Mouse (Mus musculus): Measurements from ENCODE around the gene Rfx6. TPM values are rescaled to one million over a fixed set of nuclear protein-coding genes. Genes with fewer than 3 reads are reported as not detected.

Rfx6 gene
- total RNA-seq (2022): not detected

DNA sequence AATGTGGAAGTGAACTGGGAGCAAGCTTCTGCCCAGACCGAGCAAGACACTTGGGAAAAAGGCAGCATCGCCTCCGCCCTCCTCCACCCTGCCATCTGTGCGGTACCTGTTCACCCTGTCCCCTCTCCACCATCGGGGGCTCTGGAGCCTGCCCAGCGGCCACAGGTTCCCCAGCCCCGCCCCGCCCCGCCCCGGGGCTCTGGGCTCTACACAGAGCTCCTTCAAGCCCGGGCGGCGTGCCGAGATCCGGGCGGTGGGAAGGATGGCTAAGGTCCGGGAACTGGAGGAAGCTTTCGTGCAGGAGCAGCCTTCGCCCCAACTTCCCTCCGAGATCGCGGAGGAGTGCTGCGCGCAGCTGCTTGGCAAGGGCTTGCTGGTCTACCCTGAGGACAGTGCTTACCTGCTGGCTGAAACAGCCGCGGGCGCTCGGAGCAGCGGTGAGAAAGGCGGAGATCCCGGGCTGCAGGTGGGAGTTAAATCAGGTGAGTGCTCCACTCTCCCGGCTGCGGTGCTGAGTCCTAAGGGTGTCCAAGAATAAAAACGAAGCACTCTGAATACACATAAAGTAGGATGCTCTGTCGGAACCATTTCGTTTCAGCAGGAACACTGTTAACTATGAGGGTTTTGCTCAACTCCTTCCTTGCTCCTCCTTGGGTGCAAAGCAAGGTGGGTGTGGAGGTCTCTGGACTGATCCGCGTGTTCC, at the start of gene Rfx6:
Gene Rfx6 (plus strand): TSS at position 209 of the 703 bp plus-strand sequence.
- no peak for DNase-seq (ENCODE audit: low spot score in 2 of 2)

- DNase-seq (ENCODE audit: low spot score in 2 of 2): no peak
These were observed 46.0 kb upstream of the Rfx6 start, which contains the start of gene Gprc6a for GRCm38 (mm10) chr10:51631411-51632136. Gprc6a (minus strand) TSS chr10:51631461.

- no peak for DNase-seq (ENCODE audit: low spot score in 2 of 2)
These were observed 27.9 kb upstream of the Rfx6 start for GRCm38 (mm10) chr10:51649506-51650221.

DNA sequence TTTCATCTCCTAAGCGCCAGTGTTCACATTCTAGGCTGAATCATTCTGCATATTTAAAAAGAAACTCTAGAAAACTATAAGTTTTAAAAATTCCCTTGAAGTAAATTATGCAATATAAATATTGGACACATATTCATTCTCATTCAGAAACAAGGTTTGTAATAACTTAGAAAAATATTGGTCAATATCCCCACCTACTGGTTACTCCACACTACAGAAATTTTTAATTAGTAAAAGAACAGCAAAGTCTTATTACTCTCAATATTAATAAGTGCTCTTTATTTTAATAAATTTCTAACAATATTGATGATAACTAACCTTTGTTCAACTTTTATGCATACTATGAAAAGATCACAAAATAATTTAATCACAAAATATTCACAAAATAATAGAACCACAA, 20.2 kb upstream of the Rfx6 start:
- no peak for DNase-seq (ENCODE audit: low spot score in 2 of 2)

DNA sequence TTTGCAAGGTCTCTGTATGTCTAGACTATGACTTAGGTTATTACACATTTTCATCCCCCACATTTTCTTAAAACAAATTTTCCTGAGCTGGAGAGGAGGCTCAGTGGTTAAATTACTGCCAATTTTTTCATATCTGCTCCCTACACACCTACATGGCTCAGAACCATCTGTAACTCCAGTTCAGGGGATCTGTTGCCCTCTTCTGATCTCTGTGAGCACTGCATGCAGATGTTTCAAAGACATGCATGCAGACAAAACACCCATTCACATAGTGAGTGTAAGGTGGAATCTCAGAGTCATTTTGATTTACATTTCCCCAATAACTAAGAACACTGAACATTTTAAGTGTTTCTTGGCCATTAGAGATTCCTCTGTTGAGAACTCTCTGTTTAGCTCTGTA, 8.2 kb upstream of the Rfx6 start:
- no peak for DNase-seq (ENCODE audit: low spot score in 2 of 2)

DNA sequence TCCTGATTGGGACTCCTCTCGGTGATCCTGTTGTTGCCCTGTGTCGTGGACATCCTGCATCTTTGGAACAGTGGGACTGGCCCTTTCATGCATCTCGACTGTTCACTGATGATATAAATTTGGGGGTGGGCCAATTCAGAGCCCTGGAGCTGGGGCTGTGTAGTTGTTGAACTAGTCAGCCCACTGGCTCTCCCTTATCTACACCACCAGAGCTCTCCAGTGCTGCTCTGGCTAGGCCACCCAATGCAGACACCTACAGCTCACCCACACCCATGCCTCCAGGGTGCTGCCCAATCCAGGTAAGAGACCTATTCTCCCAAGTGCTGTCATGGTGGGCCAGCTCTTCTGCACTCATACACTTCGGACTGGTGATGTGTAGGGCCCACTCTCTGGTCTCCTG, 6.0 kb upstream of the Rfx6 start:
- no peak for DNase-seq (ENCODE audit: low spot score in 2 of 2)

- DNase-seq (ENCODE audit: low spot score in 2 of 2): no peak
These were observed 5.3 kb upstream of the Rfx6 start for GRCm38 (mm10) chr10:51672082-51672779.

DNA sequence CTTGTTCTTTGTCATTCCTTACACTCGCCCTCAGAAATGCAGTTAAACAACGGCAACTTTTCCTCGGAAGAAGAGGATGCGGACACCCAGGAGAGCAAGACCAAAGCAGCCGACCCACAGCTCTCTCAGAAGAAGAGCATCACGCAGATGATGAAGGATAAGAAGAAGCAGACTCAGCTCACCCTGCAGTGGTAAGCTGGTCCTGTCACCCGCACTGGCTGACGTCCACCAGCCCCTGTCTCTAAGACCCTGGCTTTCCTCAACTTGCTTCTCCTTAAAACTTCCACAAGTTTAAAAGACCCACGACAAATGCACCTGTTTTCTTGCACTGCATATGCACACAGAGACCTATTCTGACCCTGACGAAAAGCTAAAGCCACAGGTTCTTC, 689 bp downstream of the Rfx6 start:
- no peak for DNase-seq (ENCODE audit: low spot score in 2 of 2)

DNA sequence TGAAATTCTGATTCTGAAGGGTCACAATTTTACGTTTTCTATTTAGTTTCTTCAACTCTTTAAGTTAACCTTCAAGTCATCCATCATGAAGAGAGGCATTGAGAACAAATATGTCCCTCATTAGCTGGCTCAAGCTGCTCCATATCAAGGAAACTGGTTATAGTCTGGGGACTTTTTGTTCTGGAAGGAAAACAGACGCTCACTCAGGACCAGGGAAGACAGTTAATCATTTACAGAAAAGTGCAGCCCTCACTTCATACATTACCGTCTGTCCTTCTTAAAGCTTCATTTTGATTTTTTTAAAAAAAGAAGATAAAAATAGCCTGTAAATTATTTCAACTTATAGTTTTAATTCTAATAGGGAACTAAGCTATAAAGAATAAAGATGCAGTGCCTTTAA, 43.3 kb downstream of the Rfx6 start:
- no peak for DNase-seq (ENCODE audit: low spot score in 2 of 2)

DNA sequence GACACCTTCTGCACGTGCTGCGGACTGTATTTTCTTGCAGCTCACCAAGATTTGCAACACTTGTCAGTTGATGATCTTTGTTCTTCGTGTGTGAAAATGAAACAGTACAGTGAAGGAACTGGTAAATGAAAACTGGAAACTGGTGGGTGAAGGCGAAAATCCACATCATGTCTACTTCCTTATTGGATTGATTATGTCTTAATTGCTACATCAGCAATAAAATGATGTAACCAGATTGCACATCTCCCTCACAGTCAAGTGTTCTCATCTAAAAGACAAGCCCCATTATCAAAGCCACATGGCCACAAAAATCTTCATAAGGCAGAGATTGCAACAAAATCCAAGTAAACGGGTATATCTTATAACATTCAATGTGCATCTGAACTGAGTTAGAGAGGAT, 83.9 kb downstream of the Rfx6 start:
- no peak for DNase-seq (ENCODE audit: low spot score in 2 of 2)

DNA sequence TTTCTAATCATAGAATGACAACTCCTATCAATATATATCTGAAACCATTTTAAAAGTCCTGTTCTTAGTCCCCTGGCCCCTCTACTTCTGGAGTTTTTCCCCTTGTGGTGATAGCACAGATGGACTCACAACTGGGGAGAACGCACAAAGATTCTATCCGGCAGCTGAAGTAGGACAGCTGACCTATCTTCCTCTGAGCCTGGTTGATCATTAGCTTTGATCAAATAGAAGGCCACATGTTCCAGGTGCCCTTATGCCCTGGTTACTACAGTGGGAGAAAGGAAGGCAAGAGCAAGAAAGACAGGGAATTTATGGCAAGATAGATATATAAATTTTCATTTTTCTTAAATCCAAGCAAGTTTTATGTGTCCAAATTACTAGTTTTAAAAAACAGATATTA, 85.7 kb downstream of the Rfx6 start:
- DNase-seq (ENCODE audit: low spot score in 2 of 2): no peak

- DNase-seq (ENCODE audit: low spot score in 2 of 2): no peak
These were observed 90.9 kb downstream of the Rfx6 start for GRCm38 (mm10) chr10:51768445-51768844.

GRCm38 (mm10) chr10:51769252-51769651, 91.7 kb downstream of the Rfx6 start:
- DNase-seq (ENCODE audit: low spot score in 2 of 2): no peak

- no peak for DNase-seq (ENCODE audit: low spot score in 2 of 2)
These were observed 102.1 kb downstream of the Rfx6 start for GRCm38 (mm10) chr10:51779648-51780047.

Other genes starting within 250 kb of the Rfx6 start
- gene Gm49339, start 197.1 kb upstream of the Rfx6 start, total RNA-seq (2022): 1 to 10 TPM in 1 of 4 experiments, under 1 TPM in 2, not detected in 1; 0.65 to 3.5 (median 0.90) TPM
- gene Lilr4b, start 197.1 kb upstream of the Rfx6 start, total RNA-seq (2022): 1 to 10 TPM in 2 of 4 experiments, under 1 TPM in 1, not detected in 1; 0.08 to 4.4 (median 2.3) TPM
- 10 to 100 TPM in 1 of 4 experiments, 1 to 10 TPM in 1, under 1 TPM in 1, not detected in 1; 0.66 to 10.6 (median 8.2) TPM for gene Lilrb4a, start 186.8 kb upstream of the Rfx6 start, total RNA-seq (2022)
- not detected for gene Fam162b, start 87.2 kb upstream of the Rfx6 start, total RNA-seq (2022)
- gene Gprc6a, start 46.3 kb upstream of the Rfx6 start, total RNA-seq (2022): not detected